Mouse (Mus musculus): ENCODE measurements around the gene Capn10.
"Not testable (repeated sequence)": the region's sequence is repeated elsewhere in the genome, so short reads cannot be mapped to it uniquely, and the experiment has no call there.

The Capn10 gene

GRCm38 (mm10) chr1:92919775-92920174, 14.4 kb upstream of the Capn10 start:
- DNase-seq (ENCODE audit: low spot score), result no peak

- no peak for DNase-seq (ENCODE audit: low spot score)
Observed at GRCm38 (mm10) chr1:92920474-92921200, 13.5 kb upstream of the Capn10 start.

- DNase-seq (ENCODE audit: low spot score), result no peak
Observed at GRCm38 (mm10) chr1:92921496-92921895, 12.7 kb upstream of the Capn10 start.

GRCm38 (mm10) chr1:92930171-92930706, 3.9 kb upstream of the Capn10 start:
- no peak for DNase-seq (ENCODE audit: low spot score)

- DNase-seq (ENCODE audit: low spot score), result no peak
Observed at GRCm38 (mm10) chr1:92933611-92934010, 565 bp upstream of the Capn10 start.

- DNase-seq (ENCODE audit: low spot score), result no peak
Observed at GRCm38 (mm10) chr1:92935054-92935962, 1.1 kb downstream of the Capn10 start.

GRCm38 (mm10) chr1:92935977-92936376, 1.8 kb downstream of the Capn10 start:
- no peak for DNase-seq (ENCODE audit: low spot score)

GRCm38 (mm10) chr1:92936467-92936866, 2.3 kb downstream of the Capn10 start:
- no peak for DNase-seq (ENCODE audit: low spot score)

GRCm38 (mm10) chr1:92937797-92938196, 3.6 kb downstream of the Capn10 start:
- DNase-seq (ENCODE audit: low spot score), result no peak

- DNase-seq (ENCODE audit: low spot score), result no peak
Observed at GRCm38 (mm10) chr1:92939746-92940145, 5.6 kb downstream of the Capn10 start.

- DNase-seq (ENCODE audit: low spot score), result no peak
Observed at GRCm38 (mm10) chr1:92943219-92943989, 9.2 kb downstream of the Capn10 start.

- DNase-seq (ENCODE audit: low spot score), result no peak
Observed at GRCm38 (mm10) chr1:92947966-92948365, 13.8 kb downstream of the Capn10 start.

- DNase-seq (ENCODE audit: low spot score), result peak; percentile 59
Observed at GRCm38 (mm10) chr1:92949426-92949825, 15.2 kb downstream of the Capn10 start.

GRCm38 (mm10) chr1:92950607-92951006, 16.4 kb downstream of the Capn10 start, which contains the start of gene Gpr35:
Gpr35 (plus strand) TSS chr1:92950865.
- no peak for DNase-seq (ENCODE audit: low spot score)

- DNase-seq (ENCODE audit: low spot score), result no peak
Observed at GRCm38 (mm10) chr1:92953641-92954040, 19.5 kb downstream of the Capn10 start.

GRCm38 (mm10) chr1:92956571-92957335, 22.6 kb downstream of the Capn10 start:
- DNase-seq (ENCODE audit: low spot score), result not testable (repeated sequence)

GRCm38 (mm10) chr1:92958999-92959398, 24.8 kb downstream of the Capn10 start:
- DNase-seq (ENCODE audit: low spot score), result no peak

GRCm38 (mm10) chr1:92970791-92971190, 36.6 kb downstream of the Capn10 start:
- DNase-seq (ENCODE audit: low spot score), result not testable (repeated sequence)

GRCm38 (mm10) chr1:92971879-92972795, 38.0 kb downstream of the Capn10 start:
- DNase-seq (ENCODE audit: low spot score), result no peak

GRCm38 (mm10) chr1:92972854-92973253, 38.7 kb downstream of the Capn10 start:
- no peak for DNase-seq (ENCODE audit: low spot score)

Measured in embryo, embryonic 10 days (tissue).